Mouse (Mus musculus): ENCODE results near the gene C1ql2. TPM values are rescaled to one million over a fixed set of nuclear protein-coding genes. Genes with fewer than 3 reads are reported as not detected.

The C1ql2 gene
- polyA plus RNA-seq (2016; fragmentation: Nextera tagmentation; extraction: Ambion mirVana) = not detected in 2 replicates

- Histone ChIP-seq H3K4me1 (no peaks in the 10 kb centered on the region; the same call in 1 of the 2 replicates), H3K27me3 (replicated peaks) (peaks cover 100% of the 10 kb centered on the region), H3K9ac (no peak within 1 kb of the TSS), H3K4me3 (peak within 1 kb of the TSS; percentile 19), H3K36me3 (no peaks in the 10 kb centered on the region), H3K27ac (no peak within 1 kb of the TSS), H3K4me2 (peak within 1 kb of the TSS; percentile 42), H3K9me3 (replicated peaks) (no peaks in the 10 kb centered on the region)
- ATAC-seq = no peak
- 4% methylated on average over 72 of the region's 73 CpGs for WGBS (ENCODE audit: insufficient replicate concordance)
These were observed at the start of gene C1ql2 for GRCm38 (mm10) chr1:120340419-120341171. Gene C1ql2 (plus strand): TSS chr1:120340582.

DNA sequence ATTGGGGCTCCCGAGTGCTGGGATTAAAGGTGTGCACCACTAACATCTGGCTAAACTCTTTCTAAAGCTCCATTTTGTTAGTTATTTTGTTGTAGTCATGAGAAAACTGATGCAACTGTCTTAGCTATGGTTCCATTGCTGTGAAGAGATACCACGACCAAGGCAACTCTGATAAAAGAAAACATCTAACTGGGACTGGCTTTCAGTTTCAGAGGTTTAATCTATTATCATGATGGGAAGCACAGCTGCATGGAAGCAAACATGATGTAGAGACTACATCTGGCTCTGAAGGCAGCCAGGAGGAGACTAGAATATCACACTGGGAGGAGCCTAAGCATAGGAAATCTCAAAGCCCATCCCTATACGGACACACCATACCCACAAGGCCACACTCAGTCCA, 48.7 kb upstream of the C1ql2 start:
- no peak overlapping the region for H3K9ac ChIP-seq
- ATAC-seq = no peak
- 71% methylated on average over 3 of the region's 3 CpGs for WGBS (ENCODE audit: insufficient replicate concordance)
- H3K4me3 ChIP-seq = no peak overlapping the region
- H3K27ac ChIP-seq = no peak overlapping the region
- H3K9me3 ChIP-seq (replicated peaks) = peaks cover 10% of the 10 kb centered on the region; the same call in 1 of the 2 replicates
- H3K27me3 ChIP-seq (replicated peaks) = peaks cover 20% of the 10 kb centered on the region
- no peaks in the 10 kb centered on the region for H3K4me1 ChIP-seq
- H3K4me2 ChIP-seq = no peak overlapping the region
- H3K36me3 ChIP-seq = no peaks in the 10 kb centered on the region

DNA sequence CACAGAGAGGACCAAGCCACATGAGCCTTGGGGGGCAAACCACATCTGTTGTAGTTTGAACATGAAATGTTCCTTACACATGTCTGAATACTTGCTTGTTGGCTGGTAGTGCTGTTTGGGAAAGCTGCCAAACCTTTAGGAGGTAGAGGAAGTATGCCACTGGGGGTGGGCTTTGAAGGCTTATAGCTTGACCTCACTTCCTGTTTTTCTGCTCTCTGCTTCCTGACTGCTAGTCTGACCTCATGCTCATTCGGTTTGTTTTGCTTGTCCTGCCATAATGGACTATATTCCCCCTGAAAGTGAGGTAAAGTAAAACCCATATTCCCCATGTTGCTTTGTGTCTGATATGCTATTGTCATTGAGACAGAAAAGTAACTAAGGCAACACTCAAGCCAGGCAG, 46.6 kb upstream of the C1ql2 start:
- no peak for ATAC-seq
- Histone ChIP-seq H3K36me3 (no peaks in the 10 kb centered on the region), H3K4me2 (no peak overlapping the region), H3K4me1 (no peaks in the 10 kb centered on the region), H3K27ac (no peak overlapping the region), H3K4me3 (no peak overlapping the region), H3K9me3 (replicated peaks) (peaks cover 13% of the 10 kb centered on the region; the same call in 1 of the 2 replicates), H3K27me3 (replicated peaks) (0 out of 2 replicates have a peak, but pooled peaks cover 7% of the 10 kb centered on the region), H3K9ac (no peak overlapping the region)
- 22% methylated on average over 1 of the region's 1 CpGs for WGBS (ENCODE audit: insufficient replicate concordance)

- Histone ChIP-seq H3K4me3 (no peak overlapping the region), H3K36me3 (no peaks in the 10 kb centered on the region), H3K27ac (no peak overlapping the region), H3K9me3 (replicated peaks) (peaks cover 17% of the 10 kb centered on the region; the same call in 1 of the 2 replicates), H3K4me2 (no peak overlapping the region), H3K9ac (no peak overlapping the region), H3K27me3 (replicated peaks) (no peaks in the 10 kb centered on the region; the same call in 1 of the 2 replicates), H3K4me1 (no peaks in the 10 kb centered on the region)
- ATAC-seq = no peak
- 72% methylated on average over 2 of the region's 2 CpGs for WGBS (ENCODE audit: insufficient replicate concordance)
These were observed 43.4 kb upstream of the C1ql2 start for GRCm38 (mm10) chr1:120296936-120297335.

GRCm38 (mm10) chr1:120305801-120306200, 34.6 kb upstream of the C1ql2 start:
- Histone ChIP-seq H3K36me3 (no peaks in the 10 kb centered on the region), H3K4me2 (no peak overlapping the region), H3K4me1 (no peaks in the 10 kb centered on the region), H3K27me3 (replicated peaks) (no peaks in the 10 kb centered on the region), H3K9ac (no peak overlapping the region), H3K9me3 (replicated peaks) (no peaks in the 10 kb centered on the region), H3K27ac (no peak overlapping the region), H3K4me3 (no peak overlapping the region)
- no peak for ATAC-seq
- 52% methylated on average over 2 of the region's 2 CpGs for WGBS (ENCODE audit: insufficient replicate concordance)

GRCm38 (mm10) chr1:120321270-120322021, 18.9 kb upstream of the C1ql2 start:
- 74% methylated on average over 16 of the region's 16 CpGs for WGBS (ENCODE audit: insufficient replicate concordance)
- H3K9me3 ChIP-seq (replicated peaks) = no peaks in the 10 kb centered on the region
- H3K27me3 ChIP-seq (replicated peaks) = no peaks in the 10 kb centered on the region; the same call in 1 of the 2 replicates
- H3K4me1 ChIP-seq = no peaks in the 10 kb centered on the region
- H3K36me3 ChIP-seq = no peaks in the 10 kb centered on the region
- no peak overlapping the region for H3K4me3 ChIP-seq
- no peak for ATAC-seq
- no peak overlapping the region for H3K4me2 ChIP-seq
- H3K9ac ChIP-seq = no peak overlapping the region
- H3K27ac ChIP-seq = no peak overlapping the region

DNA sequence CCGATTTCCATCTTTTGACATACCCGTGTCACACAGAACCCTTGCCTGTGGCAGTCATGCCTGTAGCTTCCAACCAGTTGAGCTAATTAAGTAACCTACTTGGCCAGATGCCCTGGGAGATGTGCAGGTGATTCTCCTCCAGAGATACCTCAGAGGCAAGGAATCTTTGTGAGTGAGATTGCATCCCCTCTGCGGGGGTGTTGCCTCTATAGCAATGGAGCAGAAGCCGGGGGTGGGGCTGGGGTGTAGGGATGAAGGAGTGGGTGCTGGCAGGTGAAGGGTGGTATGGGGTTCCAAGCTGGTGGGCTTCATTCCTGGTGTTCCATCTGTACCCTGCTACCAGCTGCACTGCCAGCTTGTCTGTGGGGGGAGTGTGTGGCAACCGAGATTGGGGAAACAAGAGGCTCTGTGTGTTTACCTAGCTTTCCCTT, 17.2 kb upstream of the C1ql2 start:
- Histone ChIP-seq H3K4me1 (no peaks in the 10 kb centered on the region), H3K4me3 (no peak overlapping the region), H3K9me3 (replicated peaks) (no peaks in the 10 kb centered on the region), H3K9ac (no peak overlapping the region), H3K27me3 (replicated peaks) (no peaks in the 10 kb centered on the region; the same call in 1 of the 2 replicates), H3K36me3 (no peaks in the 10 kb centered on the region), H3K4me2 (no peak overlapping the region), H3K27ac (no peak overlapping the region)
- ATAC-seq = no peak
- WGBS (ENCODE audit: insufficient replicate concordance) = 77% methylated on average over 5 of the region's 5 CpGs

- Histone ChIP-seq H3K27ac (no peak overlapping the region), H3K4me2 (no peak overlapping the region), H3K9me3 (replicated peaks) (no peaks in the 10 kb centered on the region), H3K9ac (no peak overlapping the region), H3K4me3 (no peak overlapping the region), H3K27me3 (replicated peaks) (0 out of 2 replicates have a peak, but pooled peaks cover 2% of the 10 kb centered on the region), H3K36me3 (no peaks in the 10 kb centered on the region), H3K4me1 (no peaks in the 10 kb centered on the region)
- ATAC-seq = no peak
- 15% methylated on average over 6 of the region's 6 CpGs for WGBS (ENCODE audit: insufficient replicate concordance)
These were observed 12.7 kb upstream of the C1ql2 start for GRCm38 (mm10) chr1:120327714-120328113.

DNA sequence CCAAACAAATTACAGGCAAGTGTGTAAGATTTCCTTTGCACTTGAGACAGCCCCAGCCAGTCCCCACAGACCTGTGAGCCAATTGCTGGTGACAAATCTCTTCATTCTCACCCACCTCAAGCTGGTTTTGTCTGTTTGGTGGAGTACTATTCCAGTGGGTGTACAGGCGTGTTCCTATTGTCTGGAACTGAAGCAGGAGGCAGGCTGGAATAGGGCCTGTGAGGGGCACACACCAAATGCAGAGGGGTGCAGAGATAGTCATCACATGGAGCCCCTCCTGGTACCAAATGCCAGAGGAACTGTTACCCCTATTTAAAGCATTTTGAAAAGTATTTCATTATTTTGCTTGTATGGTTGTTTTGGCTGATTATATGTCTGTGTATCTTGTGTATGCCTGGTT, 12.2 kb upstream of the C1ql2 start:
- 0 out of 2 replicates have a peak, but pooled peaks cover 6% of the 10 kb centered on the region for H3K27me3 ChIP-seq (replicated peaks)
- H3K36me3 ChIP-seq = no peaks in the 10 kb centered on the region
- no peaks in the 10 kb centered on the region for H3K4me1 ChIP-seq
- 29% methylated on average over 1 of the region's 1 CpGs for WGBS (ENCODE audit: insufficient replicate concordance)
- no peak overlapping the region for H3K4me3 ChIP-seq
- no peak overlapping the region for H3K9ac ChIP-seq
- no peaks in the 10 kb centered on the region for H3K9me3 ChIP-seq (replicated peaks)
- H3K4me2 ChIP-seq = no peak overlapping the region
- H3K27ac ChIP-seq = no peak overlapping the region
- no peak for ATAC-seq

DNA sequence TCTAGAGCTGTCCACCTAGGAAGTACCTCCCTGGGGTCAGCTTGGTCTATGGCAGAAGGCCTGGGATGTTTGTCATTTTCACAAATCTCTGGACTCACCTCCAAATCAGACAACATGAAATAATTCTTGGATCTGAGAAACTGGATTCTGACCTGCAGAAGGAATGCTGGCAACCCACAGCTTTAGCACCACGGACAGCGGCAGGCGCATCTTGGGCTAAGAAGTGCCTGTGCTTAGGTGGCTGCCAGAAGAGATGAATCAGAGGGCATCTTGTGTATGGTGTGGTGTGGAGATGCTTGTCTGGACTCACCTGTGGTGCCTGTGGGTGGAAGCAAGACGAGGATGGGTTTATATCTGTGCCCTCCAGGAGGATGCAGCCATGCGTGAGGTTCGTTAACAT, 8.5 kb upstream of the C1ql2 start:
- Histone ChIP-seq H3K9ac (no peak overlapping the region), H3K27me3 (replicated peaks) (peaks cover 34% of the 10 kb centered on the region), H3K4me1 (no peaks in the 10 kb centered on the region), H3K4me2 (no peak overlapping the region), H3K9me3 (replicated peaks) (no peaks in the 10 kb centered on the region), H3K4me3 (no peak overlapping the region), H3K27ac (no peak overlapping the region), H3K36me3 (no peaks in the 10 kb centered on the region)
- ATAC-seq = no peak
- 36% methylated on average over 6 of the region's 6 CpGs for WGBS (ENCODE audit: insufficient replicate concordance)

DNA sequence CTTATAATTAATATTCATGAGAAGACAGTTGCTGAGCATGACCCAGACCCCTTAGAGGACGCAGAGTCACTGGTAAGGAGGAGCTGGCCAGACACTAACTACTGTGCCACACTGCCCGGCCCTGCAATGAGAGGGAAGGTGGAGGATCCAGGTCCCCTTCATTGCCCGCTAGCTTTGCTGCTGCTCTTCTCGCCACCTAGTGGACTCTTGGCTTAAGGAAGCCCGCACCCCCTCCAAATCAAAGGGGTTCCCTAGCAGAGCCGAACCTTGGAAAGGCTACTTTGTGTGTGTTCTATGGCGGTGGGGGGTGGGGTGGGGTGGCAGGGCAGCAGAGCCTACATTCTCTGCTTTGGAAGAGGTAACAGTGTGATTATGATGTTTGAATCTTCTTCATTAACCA, 2.4 kb upstream of the C1ql2 start:
- H3K9ac ChIP-seq = no peak overlapping the region
- no peak overlapping the region for H3K4me3 ChIP-seq
- 25% methylated on average over 7 of the region's 7 CpGs for WGBS (ENCODE audit: insufficient replicate concordance)
- peaks cover 91% of the 10 kb centered on the region for H3K27me3 ChIP-seq (replicated peaks)
- H3K4me1 ChIP-seq = no peaks in the 10 kb centered on the region; the same call in 1 of the 2 replicates
- H3K36me3 ChIP-seq = no peaks in the 10 kb centered on the region
- H3K4me2 ChIP-seq = no peak overlapping the region
- H3K9me3 ChIP-seq (replicated peaks) = no peaks in the 10 kb centered on the region
- no peak for ATAC-seq
- H3K27ac ChIP-seq = no peak overlapping the region

- H3K27me3 ChIP-seq (replicated peaks) = peaks cover 100% of the 10 kb centered on the region
- H3K36me3 ChIP-seq = no peaks in the 10 kb centered on the region
- no peaks in the 10 kb centered on the region for H3K9me3 ChIP-seq (replicated peaks)
- no peaks in the 10 kb centered on the region; the same call in 1 of the 2 replicates for H3K4me1 ChIP-seq
- H3K27ac ChIP-seq = no peak overlapping the region
- H3K4me2 ChIP-seq = peak overlapping the region; percentile 42
- no peak overlapping the region for H3K9ac ChIP-seq
- WGBS (ENCODE audit: insufficient replicate concordance) = 3% methylated on average over 41 of the region's 41 CpGs
- ATAC-seq = no peak
- peak overlapping the region; percentile 19 for H3K4me3 ChIP-seq
These were observed 842 bp downstream of the C1ql2 start for GRCm38 (mm10) chr1:120341172-120341675.

All from liver, embryonic 12.5 days (tissue).